Mouse (Mus musculus): ENCODE measurements around the gene Ncs1.

Gene Ncs1

DNA sequence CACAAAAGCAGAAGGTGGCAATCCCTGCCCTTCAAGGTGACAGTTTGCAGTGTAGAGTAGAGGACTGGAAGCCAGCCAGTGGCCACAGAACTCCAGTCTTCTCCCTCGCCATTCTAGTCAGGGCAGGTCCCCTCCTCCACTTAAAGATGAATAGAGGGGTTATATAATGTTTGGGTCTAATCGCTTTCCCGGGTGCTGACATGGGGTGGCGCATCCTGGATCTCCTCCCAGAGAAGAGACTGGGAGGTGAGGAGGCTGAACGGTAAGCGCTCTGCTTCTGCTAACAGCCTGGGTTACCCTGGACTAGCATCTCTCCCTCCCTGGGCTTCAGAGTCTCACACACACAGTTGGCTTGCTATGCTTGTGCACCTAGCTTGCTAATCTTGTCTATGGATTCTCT lies 32.2 kb downstream of the Ncs1 start:
- in situ Hi-C loops (cut with MboI, MseI): loop anchor here (5.0 kb wide), 2 partner anchors 51 to 81 kb away; no protein-coding TSS in a partner anchor

DNA sequence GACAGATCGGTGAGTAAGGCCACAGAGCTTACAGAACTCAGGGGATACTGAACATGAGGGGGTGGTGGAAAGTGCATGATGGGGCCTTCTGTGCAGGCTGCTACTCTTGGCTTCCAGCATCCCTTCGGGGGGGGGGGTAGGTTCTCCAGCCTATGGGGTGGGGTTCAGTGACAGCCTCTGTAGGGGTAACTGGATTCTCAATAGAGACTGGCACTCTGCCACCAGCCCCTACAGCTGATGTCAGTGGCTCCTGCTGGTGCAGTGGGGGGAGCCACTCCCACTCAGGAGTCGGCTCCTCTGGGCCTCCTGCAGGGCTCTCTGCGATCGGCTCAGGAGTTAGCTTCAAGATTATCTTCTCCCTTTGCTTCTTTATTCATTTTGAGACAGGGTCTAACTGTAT lies 32.9 kb downstream of the Ncs1 start:
- in situ Hi-C loops (cut with MboI, MseI): loop anchor here (5.0 kb wide), 2 partner anchors 51 to 81 kb away; no protein-coding TSS in a partner anchor

DNA sequence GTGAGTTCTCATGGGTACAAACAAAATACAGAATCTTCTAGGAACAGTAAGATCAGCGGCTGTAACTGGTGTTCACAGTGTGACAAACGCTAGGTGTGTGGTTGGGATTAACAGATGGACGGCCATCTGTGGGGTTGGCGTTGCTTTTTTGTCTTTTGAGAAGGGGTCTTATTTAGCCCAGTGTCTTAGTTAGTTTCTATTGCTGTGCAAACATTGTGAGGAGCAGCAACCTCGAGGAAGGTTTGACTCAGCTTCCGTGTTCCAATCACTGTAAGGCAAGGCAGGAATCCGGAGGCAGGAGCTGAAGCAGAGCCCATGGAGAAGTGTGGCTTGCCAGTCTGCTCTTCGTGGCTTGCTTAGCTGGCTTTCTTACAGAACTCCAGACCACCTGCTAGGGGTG lies 35.5 kb downstream of the Ncs1 start:
- in situ Hi-C loops (cut with MboI, MseI): no loop called here

DNA sequence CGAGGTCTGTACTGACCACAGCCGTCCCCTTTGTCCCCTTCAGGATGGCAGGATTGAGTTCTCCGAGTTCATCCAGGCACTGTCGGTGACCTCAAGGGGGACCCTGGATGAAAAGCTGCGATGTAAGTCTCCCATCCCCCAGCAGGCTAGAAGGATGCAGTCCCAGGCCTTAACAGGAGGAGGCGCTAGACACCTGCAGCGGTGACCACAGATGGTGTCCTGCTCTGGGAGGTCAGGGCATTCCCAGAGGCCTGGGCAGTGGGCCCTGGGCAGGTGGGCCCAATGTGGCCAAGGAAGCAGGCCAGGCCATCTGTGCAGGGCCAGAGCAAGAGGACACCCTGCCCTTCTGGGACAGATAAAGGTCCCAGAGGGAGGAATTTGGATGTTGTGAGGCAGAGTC lies 36.6 kb downstream of the Ncs1 start:
- in situ Hi-C loops (cut with MboI, MseI): no loop called here

DNA sequence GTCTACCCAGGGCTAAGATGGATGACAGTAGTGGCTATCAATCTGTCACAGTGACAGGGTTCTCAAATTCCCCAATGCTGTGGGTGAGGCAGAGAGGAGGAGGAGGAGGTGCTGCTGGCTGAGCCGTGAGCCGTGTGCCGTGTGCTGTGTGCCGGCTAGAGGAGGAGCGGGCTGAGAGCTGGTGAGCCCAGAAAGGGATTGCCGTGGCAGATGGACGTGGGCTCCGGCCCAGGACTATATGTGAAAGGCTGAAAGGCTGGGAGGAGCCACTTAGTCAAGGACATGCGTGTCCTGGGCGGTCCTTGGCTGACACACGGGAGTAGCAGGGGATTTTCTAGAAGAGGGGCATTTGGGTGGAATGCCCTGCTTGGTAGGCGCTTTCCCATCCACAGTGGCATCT lies 37.3 kb downstream of the Ncs1 start:
- in situ Hi-C loops (cut with MboI, MseI): no loop called here

DNA sequence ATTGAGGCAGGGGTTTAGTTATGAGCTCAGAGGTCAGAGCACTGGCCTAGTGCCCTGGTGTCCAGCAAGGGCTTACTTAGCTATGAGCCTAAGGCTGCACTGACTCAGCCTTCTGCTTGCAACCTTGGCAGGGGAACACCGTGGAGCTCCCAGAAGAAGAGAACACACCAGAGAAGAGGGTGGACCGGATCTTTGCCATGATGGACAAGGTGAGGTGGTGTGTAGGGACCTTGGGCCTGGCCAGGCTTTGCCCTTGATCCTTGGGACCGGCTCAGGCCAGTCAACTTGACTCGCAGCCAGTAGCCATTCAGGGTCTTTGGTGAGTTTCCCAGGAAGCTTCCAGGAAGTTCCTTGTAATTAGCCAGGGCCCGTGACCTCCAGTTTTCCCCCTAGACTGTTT lies 38.9 kb downstream of the Ncs1 start:
- in situ Hi-C loops (cut with MboI, MseI): no loop called here

DNA sequence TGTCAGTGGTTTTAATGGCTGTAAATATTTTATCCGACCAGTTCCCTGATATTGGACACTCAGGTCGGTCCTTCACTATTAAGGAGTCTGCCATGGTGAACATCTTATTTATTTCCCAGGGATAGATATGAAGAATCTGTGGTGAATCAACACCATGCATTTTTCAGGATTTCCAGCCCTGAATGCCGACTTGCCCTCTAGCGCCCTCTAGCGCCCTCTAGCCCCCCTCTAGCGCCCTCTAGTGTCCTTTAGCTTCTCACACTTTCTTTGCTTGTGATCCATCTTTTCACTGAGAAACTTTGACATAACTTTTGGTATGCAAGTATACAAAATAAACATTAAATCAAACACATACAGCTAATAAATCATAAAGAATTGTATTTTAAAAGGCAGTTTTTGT lies 45.8 kb downstream of the Ncs1 start:
- in situ Hi-C loops (cut with MboI, MseI): no loop called here

DNA sequence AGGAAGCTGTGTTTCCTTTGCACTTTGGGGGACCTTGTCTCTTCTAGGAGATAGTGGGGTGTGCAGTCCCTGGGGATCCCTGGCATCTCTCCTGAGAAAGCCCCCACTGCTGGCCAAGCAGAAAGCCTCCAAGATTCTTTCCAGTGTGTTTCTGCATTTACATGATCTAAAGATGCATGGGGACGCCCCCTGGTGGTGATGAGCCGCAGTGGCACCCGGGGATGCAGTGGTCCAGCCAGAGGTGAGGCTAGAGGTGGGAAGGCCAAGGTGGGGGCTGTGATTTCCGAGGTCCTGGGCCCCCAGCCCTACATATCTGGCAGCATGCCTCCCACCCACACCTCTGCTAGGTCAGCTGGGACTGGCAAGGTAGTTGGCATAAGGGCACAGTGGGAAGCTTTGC lies 49.4 kb downstream of the Ncs1 start:
- in situ Hi-C loops (cut with MboI, MseI): no loop called here

DNA sequence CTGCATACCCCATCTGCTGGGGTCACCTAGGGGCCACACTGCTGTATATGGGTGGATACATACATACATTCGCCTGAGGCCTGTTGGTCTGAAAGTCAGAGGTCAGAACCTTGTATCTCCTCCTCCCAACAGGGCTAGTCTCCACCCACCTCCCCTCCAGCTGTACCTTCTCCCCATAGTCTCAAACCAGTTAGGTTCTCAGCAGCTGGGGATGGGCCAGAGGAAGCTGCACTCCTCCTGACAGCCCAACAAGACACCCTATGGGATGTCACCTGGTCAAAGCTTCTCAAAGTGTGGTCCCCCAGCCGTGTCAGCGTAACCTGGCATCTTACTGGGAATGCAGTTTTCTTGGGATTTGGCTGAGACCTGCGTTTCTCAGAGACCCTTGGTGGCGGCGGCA lies 50.8 kb downstream of the Ncs1 start:
- in situ Hi-C loops (cut with MboI, MseI): no loop called here

DNA sequence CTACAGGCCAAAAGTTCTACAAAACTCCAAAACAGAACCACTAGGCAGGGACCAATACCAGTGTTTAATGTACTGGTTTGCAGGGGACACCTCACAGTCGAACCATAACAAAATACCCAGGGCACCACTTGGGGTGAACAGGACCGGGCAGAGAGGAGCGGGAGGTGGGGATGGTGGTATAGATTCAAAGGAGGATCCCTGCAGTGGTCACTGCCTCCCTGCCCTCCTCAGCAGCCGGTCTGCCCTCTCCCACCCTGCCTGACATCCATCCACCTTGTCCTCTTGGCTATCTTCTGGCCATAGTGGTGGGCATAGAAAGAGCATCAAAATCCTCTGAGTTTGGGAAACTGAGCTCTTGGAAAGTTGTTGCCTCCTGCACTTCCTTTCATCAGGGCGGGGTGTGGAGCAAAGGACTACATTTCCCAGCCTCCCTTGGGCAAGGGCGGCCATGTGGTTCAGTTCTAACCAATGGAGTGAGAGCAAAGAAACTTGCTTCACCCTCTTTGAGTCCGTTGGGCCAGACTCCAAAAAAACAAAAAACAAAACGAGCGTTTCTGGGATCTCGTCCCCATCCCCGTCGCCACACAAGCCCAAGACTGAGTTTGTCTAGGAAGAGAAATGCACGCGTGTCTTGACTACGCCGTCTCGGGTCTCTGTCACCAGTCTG lies 52.1 kb downstream of the Ncs1 start:
- in situ Hi-C loops (cut with MboI, MseI): no loop called here

DNA sequence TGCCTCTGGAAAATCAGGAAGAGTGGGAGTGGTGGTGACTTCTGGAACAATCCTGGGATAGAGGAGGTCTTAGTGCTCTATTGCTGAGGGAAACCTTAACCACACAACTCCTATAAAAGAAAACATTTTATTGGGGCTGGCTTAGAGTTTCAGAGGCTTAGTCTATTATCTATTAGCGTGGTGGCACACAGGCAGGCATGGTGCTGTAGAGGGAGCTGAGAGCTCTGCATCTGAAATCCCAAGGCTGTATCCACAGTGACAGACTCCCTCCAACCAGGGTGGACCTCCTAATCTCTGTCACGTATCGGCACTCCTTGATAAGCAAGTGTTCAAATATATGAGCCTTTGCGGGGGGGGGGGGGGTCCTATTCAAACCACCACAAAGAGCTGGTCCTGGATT lies 53.2 kb downstream of the Ncs1 start:
- in situ Hi-C loops (cut with MboI, MseI): no loop called here

DNA sequence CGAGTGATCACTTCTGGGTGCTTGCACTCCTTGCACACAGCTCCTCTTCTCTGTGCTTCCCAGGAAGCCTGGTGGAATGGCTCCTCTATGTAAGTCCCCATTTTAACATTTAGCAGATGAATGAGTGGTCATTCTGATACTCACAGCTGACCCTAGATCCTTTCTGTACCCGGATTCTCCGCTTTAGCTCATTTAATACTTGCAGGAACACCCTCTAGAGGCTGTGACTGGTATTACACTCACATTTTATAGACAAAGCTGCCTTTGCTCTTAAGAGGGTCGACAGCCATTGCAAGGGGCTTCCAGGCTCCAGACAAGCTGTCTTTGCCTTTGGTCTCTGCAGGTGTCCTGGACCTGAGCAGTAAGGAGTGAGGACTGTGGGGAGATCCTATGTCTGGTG lies 53.6 kb downstream of the Ncs1 start:
- in situ Hi-C loops (cut with MboI, MseI): no loop called here

DNA sequence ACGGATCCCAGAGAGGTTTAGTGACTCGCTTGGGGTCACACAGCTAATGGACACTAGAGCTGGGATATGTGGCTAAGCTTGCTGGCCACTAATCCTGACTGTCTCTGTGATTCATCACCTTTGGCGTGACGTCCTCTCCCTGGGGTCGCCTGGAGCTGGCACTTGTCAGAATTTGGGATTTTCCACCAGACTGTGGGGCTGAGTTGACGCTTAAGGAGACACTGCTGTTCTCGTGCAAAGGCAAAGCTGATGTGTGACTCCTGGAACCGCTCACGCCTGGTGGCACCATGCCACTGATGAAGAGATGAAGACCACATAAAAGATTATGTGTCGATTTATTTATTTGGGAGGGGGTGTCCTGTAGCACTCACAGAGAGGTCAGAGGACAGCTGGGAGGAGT lies 54.4 kb downstream of the Ncs1 start:
- in situ Hi-C loops (cut with MboI, MseI): no loop called here

DNA sequence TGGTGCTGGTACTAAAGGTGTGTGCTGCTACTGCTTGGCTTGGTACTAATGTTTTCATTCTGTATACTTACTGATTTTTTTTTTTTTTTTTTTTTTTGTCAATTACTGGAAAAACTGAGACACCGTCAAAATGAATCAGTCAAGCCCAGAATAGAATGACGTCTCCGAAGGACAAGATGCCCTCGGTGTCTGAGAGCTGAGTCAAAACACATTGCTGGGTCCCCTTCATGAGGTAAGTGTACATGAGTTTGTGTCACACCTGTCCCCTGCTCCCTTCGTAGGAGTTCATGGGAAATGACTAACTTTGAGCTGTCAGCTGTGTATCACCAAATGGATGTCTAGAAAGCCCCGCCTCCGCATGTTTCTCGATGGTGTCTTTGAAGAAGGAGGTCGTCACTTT lies 57.6 kb downstream of the Ncs1 start:
- in situ Hi-C loops (cut with MboI, MseI): no loop called here

DNA sequence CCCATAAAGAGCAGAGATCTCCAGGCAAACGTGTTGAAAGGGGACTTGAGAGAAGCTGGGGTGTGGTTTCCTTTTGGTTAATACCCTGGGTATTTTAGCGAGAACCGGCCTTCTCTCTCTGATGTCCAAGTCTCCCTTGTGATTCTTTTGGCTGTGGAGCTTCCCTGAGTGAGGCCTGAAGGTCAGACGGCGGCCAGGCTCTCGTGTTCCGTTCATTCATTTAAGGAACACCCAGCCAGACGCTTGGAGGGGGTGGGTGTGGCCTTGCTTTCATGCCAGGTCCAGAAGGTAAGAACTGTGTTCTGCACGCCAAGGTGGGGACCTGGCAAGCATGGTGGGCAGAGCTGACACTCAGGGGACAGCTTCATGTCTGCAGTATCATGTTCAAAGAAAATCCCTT lies 58.6 kb downstream of the Ncs1 start:
- in situ Hi-C loops (cut with MboI, MseI): no loop called here

DNA sequence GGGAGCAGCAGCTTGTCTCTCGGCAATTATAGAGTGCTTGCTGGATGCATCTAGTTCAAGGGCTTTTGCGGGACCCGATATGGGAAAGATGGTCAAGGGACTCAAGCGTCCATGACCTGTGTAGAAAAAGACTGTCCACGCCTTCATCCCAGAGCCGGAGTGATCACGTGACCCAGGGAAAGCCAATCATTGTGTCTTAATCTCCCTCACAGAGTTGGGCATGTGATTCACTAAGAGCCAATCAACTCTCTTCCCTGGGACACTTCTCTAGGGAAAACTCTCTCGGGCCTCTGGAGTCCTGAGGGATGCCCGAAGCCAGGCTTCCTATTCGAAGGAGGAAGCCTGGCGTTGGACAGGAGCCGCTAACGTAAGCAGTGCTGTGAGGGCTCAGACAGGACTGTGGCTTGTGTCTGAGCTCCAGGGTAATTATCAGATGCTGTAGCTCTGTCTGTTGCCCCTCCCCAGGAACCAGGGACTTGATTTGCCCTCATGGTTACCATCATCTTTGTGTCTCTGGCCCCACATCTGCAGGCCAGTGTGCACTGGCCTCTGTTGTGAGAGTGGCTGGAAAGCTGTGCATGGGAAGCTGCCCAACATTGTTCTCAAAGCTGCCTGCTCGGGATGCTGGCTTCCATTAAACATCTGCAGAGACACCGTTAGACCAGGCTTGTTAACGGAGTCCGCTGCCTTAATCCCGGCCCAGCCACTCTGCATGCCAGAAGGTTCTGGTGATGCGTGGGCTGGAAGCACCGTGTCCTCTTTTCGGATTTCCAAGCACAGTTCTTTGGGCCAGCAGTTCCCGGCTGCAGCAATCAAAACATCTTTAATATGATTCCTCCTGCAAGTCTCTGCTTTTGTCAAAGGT lies 59.4 kb downstream of the Ncs1 start:
- in situ Hi-C loops (cut with MboI, MseI): no loop called here

DNA sequence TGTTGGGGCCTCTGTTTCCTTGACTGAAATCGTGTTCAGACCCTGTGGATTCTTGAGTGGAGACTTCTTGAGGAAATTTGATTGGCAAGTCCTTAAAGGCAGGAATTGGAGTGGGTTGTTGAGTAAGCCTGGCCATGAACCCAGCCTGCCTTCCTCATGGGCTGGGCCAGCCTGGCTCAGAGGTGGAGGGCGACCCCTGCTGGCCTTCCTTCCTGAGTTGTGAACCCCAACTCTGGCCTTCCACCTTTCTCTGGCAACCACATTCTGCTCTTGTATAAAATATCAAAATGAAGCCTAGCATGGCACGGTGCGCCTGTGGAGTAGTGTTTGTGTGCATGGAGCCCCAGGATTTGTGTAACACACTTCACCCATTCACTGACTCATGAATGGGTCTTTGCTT lies 60.1 kb downstream of the Ncs1 start:
- in situ Hi-C loops (cut with MboI, MseI): no loop called here

DNA sequence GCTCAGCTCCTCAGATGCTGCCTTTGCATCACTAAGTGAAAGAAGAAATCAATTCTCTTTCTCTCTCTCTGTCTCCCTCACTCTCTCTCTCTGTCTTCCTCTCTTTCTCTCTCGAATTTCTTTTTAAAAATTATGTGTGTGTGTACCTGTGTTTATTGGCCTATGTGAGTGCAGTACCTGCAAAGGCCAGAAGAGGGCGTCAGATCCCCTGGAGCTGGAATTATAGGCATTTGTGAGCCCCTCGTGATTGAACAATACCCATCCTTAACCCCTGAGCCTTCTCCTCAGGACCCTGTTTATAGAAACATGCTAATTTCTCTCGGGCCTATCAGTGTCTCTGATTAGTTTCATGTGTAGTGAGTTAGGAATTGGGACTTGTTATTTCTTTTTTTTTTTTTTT lies 62.6 kb downstream of the Ncs1 start:
- in situ Hi-C loops (cut with MboI, MseI): no loop called here

DNA sequence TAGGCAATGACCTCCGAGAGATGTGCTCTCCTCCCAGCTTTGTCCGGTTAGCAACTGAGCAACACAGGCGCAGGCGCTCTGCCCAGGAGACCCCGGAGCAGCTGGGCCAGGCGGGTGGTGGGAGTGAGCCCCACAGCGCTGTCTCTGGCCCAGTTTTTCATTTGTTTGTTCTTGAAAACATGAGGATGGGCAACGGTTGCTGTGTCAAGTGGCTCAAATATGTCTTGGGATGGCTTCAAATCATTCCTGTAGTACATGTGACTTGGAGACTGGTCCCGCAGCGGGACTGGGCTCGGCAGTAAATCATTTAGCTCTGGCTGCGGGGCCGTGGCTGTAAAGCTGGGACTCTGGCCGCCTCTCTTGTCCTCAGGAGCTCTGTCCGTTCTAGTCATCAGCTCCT lies 63.9 kb downstream of the Ncs1 start:
- in situ Hi-C loops (cut with MboI, MseI): no loop called here

DNA sequence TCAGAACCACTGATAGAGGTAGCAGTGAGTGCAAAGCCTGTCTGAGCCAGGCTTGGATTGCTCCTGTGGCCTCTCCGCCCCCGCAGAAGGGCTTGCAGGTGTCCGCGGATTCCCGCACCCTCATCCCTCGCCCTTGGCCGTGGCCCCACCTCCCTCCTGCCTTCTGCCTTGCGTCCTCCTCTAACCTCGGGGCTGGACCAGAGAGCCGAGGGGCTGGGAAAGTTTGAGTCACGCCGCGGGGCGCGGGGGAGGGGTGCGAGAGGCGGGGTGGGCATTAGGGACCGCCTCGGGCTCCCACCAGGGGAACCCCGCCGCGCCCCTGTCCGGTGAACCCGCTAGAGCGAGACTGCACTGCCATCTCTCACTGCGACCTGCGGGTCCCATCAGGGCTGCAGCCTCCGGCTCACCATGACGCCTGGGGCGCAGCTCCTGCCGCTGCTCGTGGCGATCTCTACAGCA lies 68.4 kb downstream of the Ncs1 start, which contains the start of gene Hmcn2:
Gene Hmcn2 (plus strand): TSS at position 409 of the 459 bp plus-strand sequence.
- in situ Hi-C loops (cut with MboI, MseI): no loop called here

DNA sequence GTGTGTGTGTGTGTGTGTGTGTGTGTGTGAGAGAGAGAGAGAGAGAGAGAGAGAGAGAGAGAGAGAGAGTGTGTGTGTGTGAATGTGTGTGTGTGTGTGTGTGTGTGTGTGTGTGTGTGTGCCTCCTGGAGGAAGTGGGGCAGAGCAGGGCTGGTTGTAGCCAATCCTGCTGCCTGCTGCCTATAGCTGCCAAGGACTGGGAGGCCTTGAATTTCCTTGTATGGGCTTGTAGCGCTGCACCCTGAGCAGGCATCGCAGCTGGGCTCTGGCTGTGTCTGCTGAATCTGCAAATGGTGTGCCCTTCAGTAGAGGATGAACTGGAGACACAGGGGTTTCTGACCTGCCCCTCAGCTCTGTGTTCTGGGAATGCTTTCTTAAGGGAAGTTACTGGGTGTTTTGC lies 72.5 kb downstream of the Ncs1 start:
- in situ Hi-C loops (cut with MboI, MseI): no loop called here

DNA sequence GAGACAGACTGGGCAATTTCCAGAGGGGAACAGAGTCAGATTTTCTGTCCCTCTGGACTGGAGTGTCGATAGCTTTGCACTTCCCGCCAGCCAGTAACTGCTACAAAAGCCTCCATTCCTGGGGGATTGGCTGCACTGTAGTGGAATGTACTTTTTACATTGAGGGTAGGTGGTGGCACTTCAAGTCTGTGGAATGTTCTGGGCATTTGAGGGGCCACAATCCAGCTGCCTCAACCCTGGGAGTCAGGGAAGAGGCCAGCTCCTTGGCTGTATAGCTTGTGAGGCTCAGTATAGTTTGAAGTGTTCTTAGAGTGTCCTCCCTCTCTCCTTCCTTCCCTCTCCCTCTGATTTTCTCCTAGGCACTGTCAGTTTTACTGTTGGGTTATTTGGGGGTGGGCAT lies 73.6 kb downstream of the Ncs1 start:
- in situ Hi-C loops (cut with MboI, MseI): no loop called here

DNA sequence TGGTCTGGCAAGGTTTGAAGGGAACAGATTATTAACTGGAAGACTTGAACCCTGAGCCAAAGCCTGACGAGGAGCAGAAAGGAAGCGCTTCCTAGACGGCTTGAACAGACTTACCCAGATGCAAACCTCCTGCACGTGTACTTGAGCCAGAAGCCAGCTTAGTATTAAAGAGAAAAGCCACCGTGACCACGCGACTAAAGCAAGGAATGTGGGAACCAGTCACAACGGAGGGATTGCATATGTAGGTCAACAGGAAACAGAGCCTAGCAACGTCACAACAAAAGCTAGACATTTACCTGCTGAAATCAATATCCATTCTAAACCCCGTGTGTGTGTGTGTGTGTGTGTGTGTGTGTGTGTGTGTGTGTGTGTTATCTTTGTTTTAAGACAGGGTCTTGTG lies 81.6 kb downstream of the Ncs1 start:
- in situ Hi-C loops (cut with MboI, MseI): no loop called here

Measured in T-helper 17 cell (primary cell).